8 mouse cellular contexts compared by ENCODE assay signal in genomic region chr10:70287825-70288235, GRCm38 (mm10). TPM values are rescaled to one million over a fixed set of nuclear protein-coding genes. Genes with fewer than 3 reads are reported as not detected.
DNase-seq lines count a peak whose midpoint lies in the region; TF ChIP-seq lines count a peak whose summit lies in the region.

No protein-coding gene starts in this region.

- H3K79me2 ChIP-seq in myocyte (ENCODE audit: control insufficient read depth, insufficient read depth) = no peaks in the 10 kb centered on the region

- no peaks in the 10 kb centered on the region for H3K36me3 ChIP-seq in myocyte (ENCODE audit: control insufficient read depth, insufficient read depth)

- no peak overlapping the region for H3ac ChIP-seq in myocyte (ENCODE audit: control insufficient read depth, insufficient read length)

- H3K27me3 ChIP-seq in myocyte (ENCODE audit: control insufficient read depth, insufficient read depth, insufficient read length) = no peaks in the 10 kb centered on the region

- TF ChIP-seq POLR2A in myocyte (IDR thresholded peaks at IDR 0.05; ENCODE audit: insufficient read length, low read depth) = no peak

- peak; percentile 67 to 70 for DNase-seq in heart, adult 18-20 months
- DNase-seq in heart, adult 11 months = no peak
- peak; percentile 59 for DNase-seq in adrenal gland, postnatal 10 days
- DNase-seq in heart, postnatal 4 days = peak; percentile 27
- peak; percentile 36 for DNase-seq in liver
- no peak for DNase-seq in left cerebral cortex, adult 8-10 months (ENCODE audit: low spot score in 2 of 2)
- no peak for DNase-seq in testis, postnatal 14 days (ENCODE audit: low spot score)

- H3K4me3 ChIP-seq in myocyte = no peak overlapping the region

- H3K4me2 ChIP-seq in myocyte (ENCODE audit: low read depth) = peak overlapping the region; percentile 43

TF ChIP-seq in myocyte, 11 proteins besides CTCF, POLR2A, EP300 and RAD21:
- TF ChIP-seq REST (IDR thresholded peaks at IDR 0.05; ENCODE audit: insufficient read depth, insufficient read length) (no peak), POLR2AphosphoS2 (IDR thresholded peaks at IDR 0.05; ENCODE audit: insufficient read length, low read depth) (no peak), MYOG (IDR thresholded peaks at IDR 0.05; ENCODE audit: control insufficient read depth in 1 of 3, insufficient read depth in 1 of 3, insufficient read length in 2 of 3, low read depth in 2 of 3) (no peak), E2F4 (IDR thresholded peaks at IDR 0.05; ENCODE audit: insufficient read depth) (no peak), TCF3 (IDR thresholded peaks at IDR 0.05; ENCODE audit: insufficient read length, low read depth) (no peak), MAX (IDR thresholded peaks at IDR 0.05; ENCODE audit: low read depth) (no peak), TCF12 (IDR thresholded peaks at IDR 0.05; ENCODE audit: insufficient read depth, poor library complexity, severe bottlenecking) (no peak), MYOD1 (IDR thresholded peaks at IDR 0.05; ENCODE audit: control insufficient read depth in 1 of 3, insufficient read length in 2 of 3, low read depth in 2 of 3) (no peak), USF1 (IDR thresholded peaks at IDR 0.05; ENCODE audit: low read depth) (no peak), CEBPB (IDR thresholded peaks at IDR 0.05; ENCODE audit: insufficient read depth, poor library complexity, severe bottlenecking) (no peak), SRF (IDR thresholded peaks at IDR 0.05; ENCODE audit: control insufficient read depth, insufficient read length, low read depth) (no peak)
TF ChIP-seq in myocyte: peak in this region for 0.

RNA-seq across cellular contexts. Expression of gene Slc16a9, which starts 42.9 kb away (rescaled TPM):
- 1 to 10 TPM; 3.2 TPM for total RNA-seq in heart, adult 18-20 months (2021)
- total RNA-seq in adrenal gland, postnatal 10 days (2021) = 1 to 10 TPM; 2.0 to 2.8 TPM
- total RNA-seq in heart, postnatal 4 days (2021) = 1 to 10 TPM; 1.4 to 1.9 TPM
- polyA plus RNA-seq in myocyte (2012; fragmentation: generic; extraction: Trizol) = 0.04 TPM
- total RNA-seq in left cerebral cortex, adult 8-10 months (2022) = 1 to 10 TPM; 1.7 to 3.0 (median 2.1) TPM

Comparison
In these comparisons a context has a peak if more than half of its experiments do, and no peak if none do; other contexts are left out.
1. DNase-seq: peak in heart, adult 18-20 months (2 of 2), adrenal gland, postnatal 10 days (single experiment), heart, postnatal 4 days (single experiment) and liver (single experiment); none in heart, adult 11 months (single experiment), left cerebral cortex, adult 8-10 months (0 of 2) and testis, postnatal 14 days (single experiment).